ENCODE assay signal across 2 mouse cellular contexts in the genomic region with DNA sequence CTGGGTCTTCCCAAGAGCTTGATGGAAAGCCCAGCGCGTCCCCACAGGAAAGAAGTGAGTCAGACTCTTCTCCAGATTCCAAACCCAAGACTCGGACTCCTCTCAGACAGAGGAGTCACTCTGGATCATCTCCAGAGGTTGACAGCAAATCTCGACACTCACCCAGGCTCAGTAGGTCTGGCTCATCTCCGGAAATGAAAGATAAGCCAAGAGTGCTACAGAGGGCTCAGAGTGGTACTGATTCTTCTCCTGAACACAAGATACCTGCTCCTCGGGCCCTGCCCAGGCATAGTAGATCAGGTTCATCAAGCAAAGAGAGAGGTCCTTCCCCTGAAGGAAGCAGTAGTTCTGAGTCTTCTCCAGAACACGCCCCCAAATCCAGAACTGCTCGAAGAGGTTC.
TF ChIP-seq lines count a peak whose summit lies in the region.

No protein-coding gene starts in this region.

TF ChIP-seq in CH12.LX, 34 proteins besides CTCF, POLR2A, EP300 and RAD21:
- TF ChIP-seq POLR2AphosphoS2 (IDR thresholded peaks at IDR 0.05; ENCODE audit: low read depth, low read length) (peak; percentile 54; the same call in 1 of the 2 replicates), BHLHE40 (IDR thresholded peaks at IDR 0.05; ENCODE audit: low read depth, low read length) (no peak)
TF ChIP-seq in CH12.LX: peak in this region for 1.

TF ChIP-seq in MEL, 35 proteins besides CTCF, POLR2A, EP300 and RAD21:
- TF ChIP-seq RCOR1 (IDR thresholded peaks at IDR 0.05; ENCODE audit: low read depth, low read length) = peak; percentile 62; the same call in 1 of the 2 replicates
- no peak for TF ChIP-seq USF1 (IDR thresholded peaks at IDR 0.05; ENCODE audit: low read depth, low read length)
TF ChIP-seq in MEL: peak in this region for 1.
